Mouse (Mus musculus) forebrain, embryonic 11.5 days (tissue): Measurements from ENCODE around the gene Bag5. TPM values are rescaled to one million over a fixed set of nuclear protein-coding genes. Genes with fewer than 3 reads are reported as not detected.
A peak's percentile ranks its signal among the peaks of the same experiment; 100 is the strongest.
"Not testable (repeated sequence)": the region's sequence is repeated elsewhere in the genome, so short reads cannot be mapped to it uniquely, and the experiment has no call there.

Experiments
- ATAC-seq: fragments of 200-750 bp; cut with Nextera tagmentation; replicated peaks from 2 replicates; pipeline ENCODE4 v1.8.0; 2017; ENCODE audit warnings: moderate TSS enrichment; ENCODE audit not compliant: low FRiP score
- DNase-seq: peaks from one replicate; pipeline ENCODE4 v3.0.0-alpha.2; 2017; ENCODE audit warnings: low spot score
- H3K27ac ChIP-seq: fragments of 300-500 bp; sonication (generic); 2 replicates; pipeline ENCODE4 v1.5.1; 2014; ENCODE audit warnings: low read depth, low read length
- H3K27me3 ChIP-seq: fragments of 300-500 bp; sonication (generic); 2 replicates; pipeline ENCODE4 v1.6.1; 2014; ENCODE audit warnings: mild to moderate bottlenecking, low read length, mixed read lengths; ENCODE audit not compliant: control insufficient read depth, insufficient read depth
- H3K36me3 ChIP-seq: fragments of 300-500 bp; sonication (generic); 2 replicates; pipeline ENCODE4 v1.6.1; 2014; ENCODE audit warnings: mild to moderate bottlenecking, low read length, moderate library complexity, mixed read lengths; ENCODE audit not compliant: control insufficient read depth, insufficient read depth
- H3K4me1 ChIP-seq: fragments of 300-500 bp; sonication (generic); replicated peaks from 2 replicates; pipeline ENCODE4 v1.6.1; 2014; ENCODE audit warnings: low read length, mixed read lengths; ENCODE audit not compliant: control insufficient read depth, insufficient read depth
- H3K4me2 ChIP-seq: fragments of 300-500 bp; sonication (generic); 2 replicates; pipeline ENCODE4 v1.6.1; 2014; ENCODE audit warnings: low read depth, mild to moderate bottlenecking, low read length, moderate library complexity, mixed read lengths; ENCODE audit not compliant: severe bottlenecking
- H3K4me3 ChIP-seq: fragments of 300-500 bp; sonication (generic); 2 replicates; pipeline ENCODE4 v1.5.1; 2014; ENCODE audit warnings: low read depth, low read length
- H3K9ac ChIP-seq: fragments of 300-500 bp; sonication (generic); 2 replicates; pipeline ENCODE4 v1.6.1; 2014; ENCODE audit warnings: low read length
- H3K9me3 ChIP-seq: fragments of 300-500 bp; sonication (generic); 2 replicates; pipeline ENCODE4 v1.6.1; 2016; ENCODE audit warnings: low read length, mixed read lengths; ENCODE audit not compliant: control insufficient read depth
- WGBS: fragments of 180-500 bp; shearing (Covaris S2); extraction: QIAGEN DNeasy Blood & Tissue Kit; methylation state at CpG from one replicate; pipeline ENCODE4 v1.1.7; 2014; 5-methylcytosine and 5-hydroxymethylcytosine counted together
- polyA plus RNA-seq: library from polyadenylated mRNA; unstranded; fragments of >200 nt; fragmentation: Nextera tagmentation; extraction: Ambion mirVana; gene quantifications from 2 replicates; pipeline ENCODE4 v1.2.1, GENCODE M21; 2014

Gene Bag5
- polyA plus RNA-seq, 1 experiment from 2014 or later, result 65.2 TPM

DNA sequence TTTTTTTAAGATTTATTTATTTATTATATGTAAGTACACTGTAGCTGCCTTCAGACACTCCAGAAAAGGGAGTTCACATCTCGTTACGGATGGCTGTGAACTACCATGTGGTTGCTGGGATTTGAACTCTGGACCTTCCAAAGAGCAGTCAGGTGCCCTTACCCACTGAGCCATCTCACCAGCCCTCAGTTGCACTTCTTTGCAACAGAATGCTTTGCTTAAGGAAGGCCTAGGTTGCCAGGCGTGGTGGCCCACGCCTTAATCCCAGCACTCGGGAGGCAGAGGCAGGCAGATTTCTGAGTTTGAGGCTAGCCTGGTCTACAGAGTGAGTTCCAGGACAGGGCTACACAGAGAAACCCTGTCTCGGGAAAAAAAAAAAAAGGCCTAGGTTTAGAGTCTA, 823 bp upstream of the Bag5 start:
- not testable (repeated sequence) for H3K27ac ChIP-seq, H3K9me3 ChIP-seq, H3K27me3 ChIP-seq, DNase-seq, H3K4me1 ChIP-seq, H3K36me3 ChIP-seq, ATAC-seq
- Histone ChIP-seq H3K4me3 (peak overlapping the region; percentile 99), H3K4me2 (peak overlapping the region; percentile 79), H3K9ac (peak overlapping the region; percentile 97)
- WGBS, result 88% methylated on average over 6 of the region's 6 CpGs

DNA sequence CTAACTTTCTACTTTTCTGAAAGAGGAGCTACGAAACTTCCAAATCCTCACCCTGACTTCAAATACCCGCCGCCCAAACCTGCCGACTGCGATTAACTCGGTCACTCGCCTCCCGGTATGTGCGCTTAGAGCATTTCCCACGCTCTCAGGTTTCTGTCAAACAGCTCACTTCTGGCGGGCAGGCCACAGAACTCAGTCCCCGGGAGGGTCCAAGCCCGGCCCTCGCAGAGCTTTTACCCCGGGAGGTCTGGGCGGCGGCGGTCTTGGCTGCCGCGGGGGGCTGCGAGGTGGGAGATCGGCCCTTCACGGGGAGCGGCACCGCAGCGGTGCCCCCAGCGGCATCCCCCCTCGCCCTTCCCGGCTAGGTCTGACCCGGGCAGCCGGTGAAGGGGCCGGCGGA, 581 bp downstream of the Bag5 start:
- under 1% methylated on average over 33 of the region's 33 CpGs for WGBS
- H3K9ac ChIP-seq, result peak overlapping the region; percentile 97
- H3K4me1 ChIP-seq, result peaks cover 8% of the 10 kb centered on the region; the same call in 1 of the 2 replicates
- H3K4me2 ChIP-seq, result peak overlapping the region; percentile 79
- ATAC-seq, result no peak; the same call in 1 of the 2 replicates
- DNase-seq, result peak; percentile 68
- peak overlapping the region; percentile 53 for H3K27ac ChIP-seq
- no peaks in the 10 kb centered on the region for H3K9me3 ChIP-seq
- H3K4me3 ChIP-seq, result peak overlapping the region; percentile 99
- peaks cover 10% of the 10 kb centered on the region; the same call in 1 of the 2 replicates for H3K36me3 ChIP-seq
- no peaks in the 10 kb centered on the region for H3K27me3 ChIP-seq

DNA sequence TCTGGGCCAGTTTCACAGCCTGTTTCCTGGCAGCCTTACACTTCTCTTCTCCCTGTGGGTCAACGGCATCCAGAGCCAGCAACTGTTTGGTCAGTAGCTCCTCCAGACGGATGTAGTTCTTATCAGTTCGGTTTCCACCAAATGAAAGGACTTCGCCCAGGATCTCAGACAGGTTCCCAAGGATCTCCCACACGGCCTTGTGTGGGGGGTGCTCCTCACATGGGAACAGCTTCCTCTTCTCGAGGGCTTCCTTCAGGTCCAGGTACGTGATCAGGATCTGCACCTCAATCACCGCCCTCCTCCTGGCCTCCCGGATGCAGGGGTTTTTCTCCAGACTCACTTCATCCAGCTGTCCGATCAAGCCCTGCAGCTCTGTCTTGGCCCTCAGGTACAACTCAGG, 3.0 kb downstream of the Bag5 start:
- Histone ChIP-seq H3K4me2 (no peak overlapping the region), H3K9me3 (no peaks in the 10 kb centered on the region), H3K27me3 (no peaks in the 10 kb centered on the region), H3K36me3 (peaks cover 10% of the 10 kb centered on the region; the same call in 1 of the 2 replicates), H3K27ac (no peak overlapping the region), H3K4me1 (peaks cover 10% of the 10 kb centered on the region; the same call in 1 of the 2 replicates), H3K4me3 (no peak overlapping the region), H3K9ac (no peak overlapping the region)
- no peak for DNase-seq
- ATAC-seq, result no peak
- 94% methylated on average over 10 of the region's 10 CpGs for WGBS

DNA sequence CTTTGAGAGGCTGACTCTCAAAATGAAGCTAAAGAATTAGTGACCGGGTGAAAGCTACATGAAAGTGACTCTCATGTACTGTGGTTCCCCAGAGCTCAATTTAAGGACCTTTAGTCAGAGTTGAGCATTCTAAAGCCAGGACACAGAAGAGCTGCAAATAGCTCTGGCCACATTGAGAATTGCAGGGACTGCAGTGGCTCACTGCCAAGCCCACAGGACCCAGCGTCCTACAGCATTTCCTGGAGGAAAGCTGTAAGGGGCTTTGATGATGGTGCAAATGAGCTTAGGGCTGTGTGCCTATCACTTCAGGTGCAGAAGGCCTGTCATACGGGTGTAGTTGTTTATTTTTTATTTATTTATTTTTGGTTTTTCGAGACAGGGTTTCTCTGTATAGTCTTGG, 4.9 kb downstream of the Bag5 start:
- Histone ChIP-seq H3K9ac (no peak overlapping the region), H3K4me3 (no peak overlapping the region), H3K36me3 (peaks cover 10% of the 10 kb centered on the region; the same call in 1 of the 2 replicates), H3K27me3 (no peaks in the 10 kb centered on the region), H3K4me1 (peaks cover 15% of the 10 kb centered on the region; the same call in 1 of the 2 replicates), H3K27ac (no peak overlapping the region), H3K9me3 (no peaks in the 10 kb centered on the region), H3K4me2 (no peak overlapping the region)
- ATAC-seq, result no peak
- no peak for DNase-seq
- WGBS, result 90% methylated on average over 4 of the region's 4 CpGs

DNA sequence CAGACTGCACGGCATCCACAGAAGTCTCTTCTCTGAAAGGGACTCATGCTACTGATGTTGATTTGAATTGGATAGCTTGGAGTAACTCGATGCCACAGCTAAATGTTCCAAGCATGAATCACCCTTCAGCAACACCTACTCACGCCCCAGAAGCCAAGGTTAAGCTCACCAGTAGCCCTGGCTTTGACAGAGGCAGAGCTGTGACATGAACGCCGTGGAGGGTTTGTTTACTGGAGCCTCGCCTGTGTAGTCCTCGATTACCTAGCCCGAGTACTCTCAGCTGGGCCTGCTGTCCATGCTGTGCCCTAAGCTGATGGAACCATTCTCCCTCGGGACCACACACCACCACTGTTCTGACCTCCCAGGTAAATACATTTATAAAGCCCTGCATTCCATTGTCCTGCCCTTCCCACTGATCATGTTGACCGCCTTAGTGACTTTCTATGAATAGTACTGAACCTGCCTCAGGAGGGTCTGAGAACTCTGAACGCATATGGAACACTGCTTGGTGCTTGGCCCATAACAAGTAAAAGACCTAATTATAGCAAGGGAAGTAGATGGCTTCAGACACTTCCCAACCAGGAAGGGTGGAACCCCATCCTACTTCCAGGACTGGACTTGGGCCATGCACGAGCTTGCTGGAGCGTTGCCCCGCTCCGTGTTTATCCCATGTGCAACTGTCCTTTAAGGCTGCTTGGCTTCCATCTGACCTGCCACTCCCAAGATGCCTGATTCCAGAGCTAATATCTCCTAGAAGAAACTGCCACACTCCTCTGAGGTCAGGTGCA, 7.7 kb downstream of the Bag5 start:
- Histone ChIP-seq H3K4me2 (no peak overlapping the region), H3K27me3 (no peaks in the 10 kb centered on the region), H3K27ac (no peak overlapping the region), H3K4me1 (0 out of 2 replicates have a peak, but pooled peaks cover 7% of the 10 kb centered on the region), H3K9me3 (no peaks in the 10 kb centered on the region), H3K4me3 (no peak overlapping the region), H3K9ac (no peak overlapping the region), H3K36me3 (peaks cover 6% of the 10 kb centered on the region; the same call in 1 of the 2 replicates)
- no peak for ATAC-seq
- 85% methylated on average over 15 of the region's 15 CpGs for WGBS
- DNase-seq, result no peak

DNA sequence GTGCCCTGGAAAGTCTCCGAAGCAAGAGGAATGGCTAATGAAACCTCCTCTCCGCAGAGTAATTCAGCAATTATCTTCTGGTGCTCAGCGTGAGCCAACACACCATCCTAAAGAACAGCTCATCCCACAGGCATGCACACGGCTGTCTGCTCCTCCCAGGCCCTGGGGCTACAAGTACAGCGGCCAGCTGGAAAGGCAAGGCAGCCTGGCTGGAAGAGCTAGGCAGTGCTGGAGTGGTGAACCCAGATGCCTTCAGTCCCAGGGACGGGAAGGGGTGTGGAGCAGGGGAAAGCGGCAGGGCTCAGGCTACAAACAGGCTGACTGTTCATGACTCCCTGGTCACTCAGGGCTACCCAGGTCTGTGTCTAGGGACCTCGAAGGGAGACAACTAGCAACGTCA, 8.4 kb downstream of the Bag5 start:
- no peak for ATAC-seq
- Histone ChIP-seq H3K27me3 (no peaks in the 10 kb centered on the region), H3K4me2 (no peak overlapping the region), H3K9me3 (no peaks in the 10 kb centered on the region), H3K4me3 (no peak overlapping the region), H3K9ac (no peak overlapping the region; the same call in 1 of the 2 replicates), H3K27ac (peak overlapping the region; percentile 39; the same call in 1 of the 2 replicates), H3K36me3 (0 out of 2 replicates have a peak, but pooled peaks cover 6% of the 10 kb centered on the region), H3K4me1 (0 out of 2 replicates have a peak, but pooled peaks cover 7% of the 10 kb centered on the region)
- WGBS, result 66% methylated on average over 9 of the region's 9 CpGs
- DNase-seq, result peak; percentile 66

DNA sequence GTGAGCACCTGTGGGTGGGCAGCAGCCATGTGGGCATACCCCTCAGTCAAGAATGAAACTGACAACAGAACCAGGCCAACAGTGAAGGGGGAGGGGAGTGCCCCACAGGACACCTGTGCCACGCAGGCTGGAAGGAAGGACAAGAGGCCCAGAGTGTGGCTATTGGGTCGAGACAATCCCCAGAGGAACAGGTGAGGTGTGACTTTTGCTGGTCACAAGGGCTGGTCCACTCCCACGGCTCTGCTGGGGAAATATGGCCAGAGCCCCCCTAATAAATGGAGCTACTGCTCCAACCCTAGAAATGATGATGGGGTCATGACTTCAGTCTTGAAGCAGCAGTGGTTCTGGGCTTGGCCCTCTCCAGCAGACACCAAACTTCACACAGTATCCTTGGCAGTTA, 9.8 kb downstream of the Bag5 start:
- H3K36me3 ChIP-seq, result no peaks in the 10 kb centered on the region
- H3K4me1 ChIP-seq, result 0 out of 2 replicates have a peak, but pooled peaks cover 7% of the 10 kb centered on the region
- no peak overlapping the region for H3K9ac ChIP-seq
- H3K4me2 ChIP-seq, result no peak overlapping the region
- no peak for DNase-seq
- no peaks in the 10 kb centered on the region for H3K27me3 ChIP-seq
- WGBS, result 79% methylated on average over 3 of the region's 3 CpGs
- no peak for ATAC-seq
- no peaks in the 10 kb centered on the region for H3K9me3 ChIP-seq
- H3K4me3 ChIP-seq, result no peak overlapping the region
- no peak overlapping the region for H3K27ac ChIP-seq

DNA sequence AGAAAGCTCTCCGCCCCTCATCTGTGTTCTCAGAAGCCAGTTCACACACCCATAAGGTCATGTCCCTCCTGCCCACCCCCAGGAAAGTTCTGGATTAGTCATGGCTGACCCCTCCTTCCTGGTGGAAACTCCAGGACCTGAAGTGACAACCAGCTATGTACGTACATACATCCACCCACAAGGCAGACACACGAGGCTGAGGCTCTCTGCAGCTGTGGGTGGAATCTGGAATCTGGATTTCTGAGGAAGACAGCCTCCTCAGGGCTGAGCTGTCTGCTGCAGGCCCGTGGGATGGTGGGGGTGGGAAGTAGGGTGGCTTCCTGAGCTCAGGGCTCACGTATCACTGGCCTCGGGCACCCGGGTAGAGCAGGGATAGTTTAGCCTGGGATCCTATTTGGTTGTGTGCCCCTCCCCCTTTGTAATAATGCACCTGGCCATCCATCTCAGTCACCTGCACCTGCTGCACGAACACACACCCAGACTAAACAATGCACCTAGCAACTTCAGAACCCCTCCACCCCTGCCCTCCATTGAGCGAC, 12.1 kb downstream of the Bag5 start:
- DNase-seq (no peak), ATAC-seq (no peak)
- H3K4me2 ChIP-seq, result no peak overlapping the region
- H3K36me3 ChIP-seq, result no peaks in the 10 kb centered on the region
- no peak overlapping the region for H3K4me3 ChIP-seq
- no peaks in the 10 kb centered on the region for H3K27me3 ChIP-seq
- peaks cover 12% of the 10 kb centered on the region for H3K4me1 ChIP-seq
- H3K9ac ChIP-seq, result no peak overlapping the region
- no peaks in the 10 kb centered on the region for H3K9me3 ChIP-seq
- H3K27ac ChIP-seq, result no peak overlapping the region
- WGBS, result 77% methylated on average over 9 of the region's 9 CpGs
